Mouse (Mus musculus) neural tube, embryonic 12.5 days (tissue): Measurements from ENCODE around the gene Cacna2d3. TPM values are rescaled to one million over a fixed set of nuclear protein-coding genes. Genes with fewer than 3 reads are reported as not detected.

Experiments used
- ATAC-seq: fragments of 200-750 bp; cut with Nextera tagmentation; 2 replicates; pipeline ENCODE4 v1.8.0; 2017; ENCODE audit warnings: low read depth, mild to moderate bottlenecking, moderate TSS enrichment, moderate library complexity; ENCODE audit not compliant: low FRiP score
- H3K27ac ChIP-seq: fragments of 300-500 bp; sonication (generic); 2 replicates; pipeline ENCODE4 v1.5.1; 2016
- H3K27me3 ChIP-seq: fragments of 300-500 bp; sonication (generic); replicated peaks from 2 replicates; pipeline ENCODE4 v1.6.1; 2016; ENCODE audit warnings: mild to moderate bottlenecking
- H3K36me3 ChIP-seq: fragments of 300-500 bp; sonication (generic); 2 replicates; pipeline ENCODE4 v1.6.1; 2016; ENCODE audit warnings: mild to moderate bottlenecking
- H3K4me1 ChIP-seq: fragments of 300-500 bp; sonication (generic); 2 replicates; pipeline ENCODE4 v1.6.1; 2016
- H3K4me2 ChIP-seq: fragments of 300-500 bp; sonication (generic); replicated peaks from 2 replicates; pipeline ENCODE4 v1.6.1; 2016; ENCODE audit warnings: mild to moderate bottlenecking
- H3K4me3 ChIP-seq: fragments of 300-500 bp; sonication (generic); 2 replicates; pipeline ENCODE4 v1.5.1; 2016
- H3K9ac ChIP-seq: fragments of 300-500 bp; sonication (generic); 2 replicates; pipeline ENCODE4 v1.6.1; 2016; ENCODE audit warnings: mild to moderate bottlenecking
- H3K9me3 ChIP-seq: fragments of 300-500 bp; sonication (generic); 2 replicates; pipeline ENCODE4 v1.6.1; 2016; ENCODE audit warnings: mild to moderate bottlenecking
- WGBS: fragments of 180-500 bp; shearing (Covaris S2); methylation state at CpG from one replicate; pipeline ENCODE4 v1.1.7; 2016; 5-methylcytosine and 5-hydroxymethylcytosine counted together
- polyA plus RNA-seq: library from polyadenylated mRNA; unstranded; fragments of >200 nt; fragmentation: Nextera tagmentation; extraction: Ambion mirVana; gene quantifications from 2 replicates; pipeline ENCODE4 v1.2.1, GENCODE M21; 2016

The Cacna2d3 gene
- polyA plus RNA-seq, 1 experiment from 2014 or later: 34.6 TPM

DNA sequence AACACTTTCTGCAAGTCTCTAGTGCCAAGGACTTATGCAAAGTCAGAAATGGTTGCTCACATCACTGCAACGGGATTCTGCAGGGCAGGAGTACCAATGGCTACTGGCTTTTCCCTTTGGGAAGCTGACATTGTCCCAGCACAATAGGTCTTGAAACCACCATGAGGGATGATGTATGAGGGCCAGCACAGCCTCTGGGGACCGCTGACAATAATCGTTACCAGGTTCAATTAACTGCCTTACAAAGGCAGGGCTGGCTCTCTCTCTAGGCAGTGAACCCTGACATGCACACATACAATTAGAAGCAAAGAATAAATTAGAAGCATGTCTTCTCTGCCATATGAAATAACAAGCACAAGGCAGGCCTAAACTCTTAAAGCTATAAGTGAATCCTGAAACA, 272.5 kb downstream of the Cacna2d3 start:
- H3K9ac ChIP-seq: no peak overlapping the region
- H3K9me3 ChIP-seq: no peaks in the 10 kb centered on the region
- H3K4me2 ChIP-seq: no peak overlapping the region
- peaks cover 21% of the 10 kb centered on the region; the same call in 1 of the 2 replicates for H3K4me1 ChIP-seq
- peak; percentile 75 for ATAC-seq
- H3K4me3 ChIP-seq: no peak overlapping the region
- no peaks in the 10 kb centered on the region for H3K36me3 ChIP-seq
- 0 out of 2 replicates have a peak overlapping the region, but pooled peaks have one; percentile 29 for H3K27ac ChIP-seq
- WGBS: 19% methylated on average over 3 of the region's 3 CpGs
- no peaks in the 10 kb centered on the region; the same call in 1 of the 2 replicates for H3K27me3 ChIP-seq

DNA sequence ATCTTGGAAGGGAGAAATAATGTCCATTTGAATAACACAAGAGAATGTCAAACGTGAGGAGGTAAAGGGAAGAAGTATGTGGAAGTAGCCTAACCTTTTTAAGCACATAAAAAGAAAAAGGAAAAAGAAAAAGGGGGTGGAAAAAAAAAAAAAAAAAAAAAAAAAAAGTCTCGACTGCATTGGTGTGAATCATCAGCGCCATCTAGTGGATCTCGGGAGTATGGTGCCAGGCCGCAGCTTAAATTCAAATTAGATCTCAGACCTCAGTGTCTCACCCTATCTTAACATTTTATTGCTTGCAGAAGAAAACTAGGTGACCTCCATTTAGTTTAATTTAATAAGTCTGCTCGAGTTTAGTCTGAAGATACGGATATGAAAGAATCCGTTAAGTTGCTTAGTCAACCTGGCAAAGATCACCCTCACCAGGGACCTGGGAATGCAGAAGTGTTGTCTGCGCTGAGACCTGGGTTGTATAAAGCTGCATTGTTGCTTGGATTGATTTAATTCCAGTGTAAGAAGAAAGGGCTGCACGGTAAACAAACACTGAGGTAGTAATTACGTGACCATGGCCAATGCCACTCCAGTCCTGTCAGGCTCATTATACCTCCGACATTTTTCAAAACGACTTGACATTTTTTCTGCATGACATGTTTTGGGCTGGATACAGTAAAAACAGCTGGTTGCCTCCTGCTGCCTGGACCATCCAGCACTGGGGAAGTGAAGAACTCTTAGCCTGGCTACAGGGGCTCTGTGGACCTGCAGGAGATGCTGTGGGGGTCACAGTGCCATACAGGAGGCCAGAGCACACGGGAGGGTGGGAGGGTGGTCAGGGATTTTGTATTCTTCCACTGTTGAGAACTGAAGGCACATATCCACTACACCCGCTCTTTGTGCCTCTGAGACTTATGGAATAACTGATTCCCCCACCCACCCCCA, 278.3 kb downstream of the Cacna2d3 start:
- H3K9me3 ChIP-seq: no peaks in the 10 kb centered on the region
- H3K9ac ChIP-seq: no peak overlapping the region
- H3K36me3 ChIP-seq: no peaks in the 10 kb centered on the region
- no peak for ATAC-seq
- H3K27ac ChIP-seq: no peak overlapping the region
- 20% methylated on average over 15 of the region's 15 CpGs for WGBS
- peak overlapping the region; percentile 1; the same call in 1 of the 2 replicates for H3K4me2 ChIP-seq
- peaks cover 18% of the 10 kb centered on the region for H3K4me1 ChIP-seq
- H3K4me3 ChIP-seq: no peak overlapping the region
- H3K27me3 ChIP-seq: no peaks in the 10 kb centered on the region

DNA sequence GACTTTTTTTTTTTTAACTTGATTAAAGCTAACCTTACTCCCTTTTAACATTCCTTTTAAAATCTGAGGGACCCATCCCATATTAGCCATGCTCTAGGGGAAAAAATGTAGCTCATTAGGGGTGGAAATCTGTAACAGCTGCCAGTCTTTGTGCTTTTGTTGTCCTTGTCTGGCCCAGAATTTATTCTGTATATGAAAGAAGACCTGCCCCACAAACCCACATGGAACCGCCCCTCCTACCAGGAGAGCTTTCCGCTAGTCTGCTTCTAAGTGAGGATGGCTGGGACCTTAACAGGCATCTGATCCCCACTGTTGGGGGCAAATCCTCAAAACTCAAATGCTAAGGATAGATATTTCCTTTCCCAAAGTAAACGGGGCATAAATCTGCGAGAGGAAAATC, 279.2 kb downstream of the Cacna2d3 start:
- H3K4me2 ChIP-seq: peak overlapping the region; percentile 1

DNA sequence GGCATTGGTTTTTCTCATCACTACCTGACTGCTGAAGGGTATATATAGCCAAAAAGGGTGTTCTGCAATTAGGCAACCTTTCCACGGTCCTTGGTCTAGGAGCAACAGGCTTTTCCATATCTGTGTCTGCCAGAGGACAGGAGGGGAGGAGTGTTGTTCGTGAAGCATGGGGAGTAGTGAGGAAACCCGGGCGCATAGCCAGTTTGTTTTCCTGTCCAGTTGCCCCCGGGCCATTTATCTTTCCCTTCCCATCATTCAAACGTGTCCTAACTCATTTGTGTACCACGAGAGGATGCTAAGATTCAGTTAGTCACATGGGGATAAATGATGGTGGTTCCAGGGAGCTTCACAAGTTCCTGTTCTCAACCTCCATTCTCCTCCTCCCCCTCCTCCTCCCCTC, 283.0 kb downstream of the Cacna2d3 start:
- Histone ChIP-seq H3K27ac (no peak overlapping the region), H3K9ac (no peak overlapping the region), H3K27me3 (no peaks in the 10 kb centered on the region), H3K4me2 (no peak overlapping the region), H3K4me1 (peaks cover 7% of the 10 kb centered on the region), H3K4me3 (no peak overlapping the region), H3K9me3 (no peaks in the 10 kb centered on the region), H3K36me3 (no peaks in the 10 kb centered on the region)
- no peak for ATAC-seq
- WGBS: 74% methylated on average over 7 of the region's 7 CpGs

More for the DNA sequence above, 279.2 kb downstream of the Cacna2d3 start:
- Histone ChIP-seq H3K27me3 (no peaks in the 10 kb centered on the region), H3K9ac (no peak overlapping the region), H3K4me1 (peaks cover 15% of the 10 kb centered on the region), H3K36me3 (no peaks in the 10 kb centered on the region), H3K9me3 (no peaks in the 10 kb centered on the region), H3K27ac (no peak overlapping the region), H3K4me3 (no peak overlapping the region)
- 14% methylated on average over 4 of the region's 4 CpGs for WGBS
- no peak for ATAC-seq

DNA sequence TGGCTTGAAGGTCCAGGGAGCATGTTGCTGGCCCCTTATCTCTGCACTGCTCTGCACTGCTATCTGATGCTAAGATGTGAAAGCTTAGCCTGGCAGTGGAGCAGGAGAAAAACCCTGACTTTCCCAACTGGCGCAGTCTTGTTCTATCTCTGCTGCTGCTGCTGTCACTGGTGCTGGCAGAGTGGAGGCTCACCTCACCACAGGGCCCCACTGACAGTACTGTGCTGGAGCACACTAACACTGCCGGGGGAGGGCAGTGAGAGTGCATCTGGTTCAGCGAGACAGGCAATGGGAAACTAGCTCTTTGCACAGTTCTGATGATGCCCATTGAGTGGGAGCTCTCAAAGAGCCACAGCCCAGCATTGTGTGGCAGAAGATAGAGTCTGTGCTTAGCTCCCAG, 283.4 kb downstream of the Cacna2d3 start:
- H3K4me1 ChIP-seq: peaks cover 5% of the 10 kb centered on the region
- H3K27me3 ChIP-seq: no peaks in the 10 kb centered on the region
- WGBS: 73% methylated on average over 3 of the region's 3 CpGs
- H3K4me3 ChIP-seq: no peak overlapping the region
- H3K27ac ChIP-seq: no peak overlapping the region
- H3K36me3 ChIP-seq: no peaks in the 10 kb centered on the region
- no peak for ATAC-seq
- H3K9me3 ChIP-seq: no peaks in the 10 kb centered on the region
- no peak overlapping the region for H3K9ac ChIP-seq
- H3K4me2 ChIP-seq: no peak overlapping the region

DNA sequence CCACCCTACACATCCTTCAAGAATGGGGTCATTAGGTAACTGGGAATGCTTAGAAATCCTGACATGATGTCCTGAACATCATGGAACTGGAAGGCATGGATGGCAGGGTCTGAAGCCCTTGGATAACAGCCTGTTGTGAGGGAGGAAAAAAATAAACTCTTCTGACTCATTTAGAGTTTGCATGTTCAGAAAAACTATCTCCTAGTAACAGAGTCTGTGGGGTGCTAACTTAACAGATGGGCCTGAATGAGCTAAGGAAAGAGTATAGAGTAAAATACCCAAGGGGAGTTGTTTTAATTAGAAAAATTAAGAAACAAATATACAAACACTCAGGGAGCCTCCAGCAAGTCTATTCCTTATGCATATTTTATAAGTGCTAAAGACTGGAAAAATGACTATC, 286.5 kb downstream of the Cacna2d3 start:
- no peak overlapping the region for H3K27ac ChIP-seq
- H3K4me1 ChIP-seq: no peaks in the 10 kb centered on the region
- no peak overlapping the region for H3K4me3 ChIP-seq
- no peaks in the 10 kb centered on the region for H3K9me3 ChIP-seq
- no peak for ATAC-seq
- no peak overlapping the region for H3K4me2 ChIP-seq
- H3K36me3 ChIP-seq: no peaks in the 10 kb centered on the region; the same call in 1 of the 2 replicates
- no peaks in the 10 kb centered on the region for H3K27me3 ChIP-seq
- no peak overlapping the region for H3K9ac ChIP-seq

DNA sequence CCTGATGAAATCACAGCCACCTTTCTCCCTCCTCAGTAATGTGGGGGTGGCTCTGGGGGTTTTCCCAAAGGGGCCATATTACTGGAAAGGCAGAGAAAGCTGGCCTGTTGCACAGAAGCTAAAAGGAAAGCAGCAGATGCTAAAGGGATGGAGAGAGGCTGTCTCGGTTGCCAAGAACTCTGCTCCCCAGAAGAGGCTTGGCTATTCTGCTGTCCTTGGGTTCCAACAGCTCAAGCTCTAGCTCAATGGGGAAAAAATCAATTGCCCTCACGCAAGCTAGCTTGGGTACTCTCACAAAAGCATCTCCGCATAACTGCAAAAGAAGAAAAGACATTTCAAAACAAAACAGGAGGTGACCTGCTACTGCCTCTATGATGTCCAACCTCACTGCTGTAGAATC, 287.9 kb downstream of the Cacna2d3 start:
- ATAC-seq: no peak
- Histone ChIP-seq H3K36me3 (no peaks in the 10 kb centered on the region; the same call in 1 of the 2 replicates), H3K27me3 (no peaks in the 10 kb centered on the region), H3K4me3 (no peak overlapping the region), H3K4me1 (no peaks in the 10 kb centered on the region), H3K4me2 (no peak overlapping the region), H3K9ac (no peak overlapping the region), H3K27ac (no peak overlapping the region), H3K9me3 (no peaks in the 10 kb centered on the region)
- 78% methylated on average over 3 of the region's 3 CpGs for WGBS

DNA sequence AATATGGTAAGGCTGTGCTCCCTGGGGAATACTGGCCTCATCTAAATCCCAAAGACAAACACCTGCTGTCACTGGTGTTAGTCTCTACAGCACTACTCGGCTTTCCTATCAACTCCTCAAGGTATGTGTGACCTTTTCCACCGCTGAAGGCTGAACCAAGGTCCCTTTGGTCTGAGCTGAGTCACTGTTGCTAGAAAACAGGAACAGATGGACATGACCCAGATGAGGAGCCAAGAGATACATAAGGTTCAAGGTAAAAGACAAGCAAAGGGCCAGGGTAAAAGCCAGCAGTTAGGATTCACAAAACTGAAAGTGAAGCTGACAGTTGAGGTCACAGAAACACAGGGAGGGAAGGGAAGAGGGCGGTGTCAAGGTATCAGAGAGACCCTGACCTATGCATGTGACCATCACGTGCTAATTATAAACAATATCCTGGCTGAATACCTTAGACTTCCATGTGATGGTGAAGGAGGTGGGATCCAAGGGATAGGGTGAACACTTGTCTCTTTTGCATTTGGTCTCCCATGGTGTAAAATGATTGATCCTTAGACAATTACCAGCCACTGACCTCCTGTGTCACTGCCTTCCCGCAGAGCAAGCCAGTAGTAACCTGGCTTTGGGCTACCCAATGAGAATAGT, 288.5 kb downstream of the Cacna2d3 start:
- Histone ChIP-seq H3K36me3 (no peaks in the 10 kb centered on the region; the same call in 1 of the 2 replicates), H3K9me3 (no peaks in the 10 kb centered on the region), H3K9ac (no peak overlapping the region), H3K27ac (no peak overlapping the region), H3K4me2 (no peak overlapping the region), H3K27me3 (no peaks in the 10 kb centered on the region), H3K4me1 (no peaks in the 10 kb centered on the region), H3K4me3 (no peak overlapping the region)
- 67% methylated on average over 5 of the region's 5 CpGs for WGBS
- no peak for ATAC-seq

DNA sequence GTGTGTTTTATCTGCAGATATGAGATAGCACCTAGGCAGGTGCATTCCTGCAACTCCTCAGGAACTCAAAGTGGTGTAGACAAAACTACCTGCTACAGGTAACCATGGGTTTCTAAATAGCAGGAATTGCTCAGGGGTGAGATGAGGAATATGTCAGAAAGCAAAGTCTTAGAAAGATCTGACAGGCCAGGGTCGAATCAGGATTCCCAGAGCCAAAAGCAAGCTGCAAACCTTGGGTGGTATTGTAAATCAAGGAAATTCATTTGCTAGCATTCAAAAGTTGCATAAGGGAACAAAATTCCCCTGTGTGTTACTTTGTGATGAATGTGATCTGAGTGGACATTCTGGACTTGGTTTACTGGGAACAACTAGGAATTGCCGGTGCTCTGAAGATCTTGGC, 291.9 kb downstream of the Cacna2d3 start:
- Histone ChIP-seq H3K27me3 (no peaks in the 10 kb centered on the region), H3K9me3 (no peaks in the 10 kb centered on the region), H3K4me3 (no peak overlapping the region), H3K36me3 (no peaks in the 10 kb centered on the region; the same call in 1 of the 2 replicates), H3K4me2 (no peak overlapping the region), H3K27ac (no peak overlapping the region), H3K9ac (no peak overlapping the region), H3K4me1 (no peaks in the 10 kb centered on the region)
- ATAC-seq: no peak
- WGBS: 54% methylated on average over 2 of the region's 2 CpGs

DNA sequence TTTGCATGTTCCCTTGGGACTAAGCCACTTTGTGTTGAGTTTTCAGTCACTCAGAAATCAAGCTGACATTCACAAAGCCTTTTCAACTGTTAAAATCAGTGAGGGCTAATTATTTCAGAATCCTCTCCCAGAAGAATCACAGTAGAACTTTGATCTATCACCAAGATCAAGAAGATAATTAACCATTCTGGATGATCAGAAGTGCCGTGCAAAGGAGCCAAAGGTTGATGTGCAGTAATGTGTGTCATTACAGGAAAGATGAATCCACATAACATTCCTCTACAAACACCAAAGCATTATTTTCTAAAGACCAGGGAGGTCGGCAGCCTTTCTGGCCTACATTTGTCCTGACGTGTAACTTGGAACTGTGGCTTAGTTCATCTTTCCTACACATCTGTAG, 296.0 kb downstream of the Cacna2d3 start:
- WGBS: 89% methylated on average over 3 of the region's 3 CpGs
- Histone ChIP-seq H3K4me3 (no peak overlapping the region), H3K27ac (no peak overlapping the region), H3K36me3 (no peaks in the 10 kb centered on the region; the same call in 1 of the 2 replicates), H3K4me2 (no peak overlapping the region), H3K27me3 (no peaks in the 10 kb centered on the region), H3K9me3 (no peaks in the 10 kb centered on the region), H3K4me1 (no peaks in the 10 kb centered on the region), H3K9ac (no peak overlapping the region)
- ATAC-seq: no peak

DNA sequence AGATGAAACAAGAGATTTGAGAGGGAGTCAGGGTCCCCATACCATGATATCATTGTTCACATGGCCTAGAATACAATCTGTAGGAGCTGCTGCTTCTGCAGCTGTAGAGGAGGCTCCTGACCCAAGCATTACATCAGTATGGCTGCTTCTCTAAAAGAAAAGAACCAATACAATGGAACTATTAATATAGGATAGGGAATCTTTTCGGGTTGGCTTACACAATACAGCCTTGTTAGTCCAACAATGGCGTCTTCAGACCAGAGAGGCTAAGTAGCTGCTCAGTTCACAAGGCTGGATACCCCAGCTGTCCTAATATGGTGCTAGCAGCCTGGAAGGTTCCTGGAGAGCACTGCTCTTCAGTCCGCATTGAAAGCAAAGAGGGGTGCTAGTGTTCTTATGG, 296.5 kb downstream of the Cacna2d3 start:
- H3K9ac ChIP-seq: no peak overlapping the region
- no peak overlapping the region for H3K4me3 ChIP-seq
- no peaks in the 10 kb centered on the region for H3K9me3 ChIP-seq
- no peak overlapping the region for H3K4me2 ChIP-seq
- no peaks in the 10 kb centered on the region for H3K36me3 ChIP-seq
- no peaks in the 10 kb centered on the region for H3K4me1 ChIP-seq
- no peak overlapping the region for H3K27ac ChIP-seq
- 89% methylated on average over 3 of the region's 3 CpGs for WGBS
- no peaks in the 10 kb centered on the region for H3K27me3 ChIP-seq
- ATAC-seq: no peak

DNA sequence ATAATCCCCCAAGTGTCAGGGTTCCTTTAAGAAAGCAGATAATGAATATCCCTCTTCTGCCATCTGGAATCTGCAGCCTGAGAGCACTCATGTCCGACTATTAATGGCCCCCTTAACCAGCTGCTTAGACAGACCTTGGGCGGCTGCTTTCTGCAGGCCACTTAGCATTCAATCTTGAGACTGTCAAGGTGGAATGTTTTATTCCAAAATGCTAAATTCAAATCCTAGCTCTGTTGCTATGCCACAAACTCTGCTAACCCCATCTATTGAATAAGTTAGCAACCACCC, 315.8 kb downstream of the Cacna2d3 start:
- H3K4me3 ChIP-seq: no peak overlapping the region
- 36% methylated on average over 2 of the region's 2 CpGs for WGBS
- no peak overlapping the region for H3K9ac ChIP-seq
- no peak for ATAC-seq
- no peaks in the 10 kb centered on the region for H3K27me3 ChIP-seq
- no peaks in the 10 kb centered on the region for H3K9me3 ChIP-seq
- H3K27ac ChIP-seq: no peak overlapping the region
- H3K36me3 ChIP-seq: no peaks in the 10 kb centered on the region
- H3K4me1 ChIP-seq: no peaks in the 10 kb centered on the region; the same call in 1 of the 2 replicates
- no peak overlapping the region for H3K4me2 ChIP-seq
